Mouse (Mus musculus) hindbrain, embryonic 13.5 days (tissue): ENCODE measurements around the gene Krt78. TPM values are rescaled to one million over a fixed set of nuclear protein-coding genes. Genes with fewer than 3 reads are reported as not detected.
A peak's percentile ranks its signal among the peaks of the same experiment; 100 is the strongest.

Experiments
- ATAC-seq: fragments of 200-750 bp; cut with Nextera tagmentation; 2 replicates; pipeline ENCODE4 v1.8.0; 2017; ENCODE audit warnings: moderate TSS enrichment; ENCODE audit not compliant: low FRiP score
- H3K27ac ChIP-seq: fragments of 300-500 bp; sonication (generic); 2 replicates; pipeline ENCODE4 v1.5.1; 2015; ENCODE audit warnings: inconsistent platforms, mild to moderate bottlenecking, moderate library complexity
- H3K27me3 ChIP-seq: fragments of 300-500 bp; sonication (generic); 2 replicates; pipeline ENCODE4 v1.6.1; 2015; ENCODE audit warnings: mild to moderate bottlenecking, inconsistent platforms
- H3K36me3 ChIP-seq: fragments of 300-500 bp; sonication (generic); 2 replicates; pipeline ENCODE4 v1.6.1; 2015; ENCODE audit warnings: mild to moderate bottlenecking, inconsistent platforms
- H3K4me1 ChIP-seq: fragments of 300-500 bp; sonication (generic); replicated peaks from 2 replicates; pipeline ENCODE4 v1.6.1; 2015; ENCODE audit warnings: inconsistent platforms
- H3K4me2 ChIP-seq: fragments of 300-500 bp; sonication (generic); 2 replicates; pipeline ENCODE4 v1.6.1; 2015; ENCODE audit warnings: inconsistent platforms, mild to moderate bottlenecking, moderate library complexity
- H3K4me3 ChIP-seq: fragments of 300-500 bp; sonication (generic); 2 replicates; pipeline ENCODE4 v1.5.1; 2015; ENCODE audit warnings: mild to moderate bottlenecking, inconsistent platforms
- H3K9ac ChIP-seq: fragments of 300-500 bp; sonication (generic); 2 replicates; pipeline ENCODE4 v1.6.1; 2015; ENCODE audit warnings: mild to moderate bottlenecking, inconsistent platforms
- H3K9me3 ChIP-seq: fragments of 300-500 bp; sonication (generic); 2 replicates; pipeline ENCODE4 v1.6.1; 2016; ENCODE audit warnings: inconsistent platforms
- WGBS: fragments of 180-500 bp; shearing (Covaris S2); methylation state at CpG from one replicate; pipeline ENCODE4 v1.1.7; 2015; 5-methylcytosine and 5-hydroxymethylcytosine counted together
- polyA plus RNA-seq: library from polyadenylated mRNA; unstranded; fragments of >200 nt; fragmentation: Nextera tagmentation; extraction: Ambion mirVana; gene quantifications from 2 replicates; pipeline ENCODE4 v1.2.1, GENCODE M21; 2015

Krt78 gene
- polyA plus RNA-seq, 1 experiment from 2014 or later = not detected

- 86% methylated on average over 7 of the region's 7 CpGs for WGBS
- H3K36me3 ChIP-seq = no peaks in the 10 kb centered on the region
- no peak overlapping the region for H3K4me2 ChIP-seq
- H3K4me3 ChIP-seq = no peak overlapping the region
- H3K9me3 ChIP-seq = no peaks in the 10 kb centered on the region
- H3K27ac ChIP-seq = no peak overlapping the region
- ATAC-seq = no peak
- no peaks in the 10 kb centered on the region for H3K27me3 ChIP-seq
- H3K9ac ChIP-seq = no peak overlapping the region
- no peaks in the 10 kb centered on the region for H3K4me1 ChIP-seq
Measured at GRCm38 (mm10) chr15:101952733-101953474, 1.2 kb downstream of the Krt78 start.

GRCm38 (mm10) chr15:101945430-101945829, 8.7 kb downstream of the Krt78 start:
- no peak overlapping the region for H3K4me3 ChIP-seq
- no peaks in the 10 kb centered on the region for H3K36me3 ChIP-seq
- H3K9ac ChIP-seq = no peak overlapping the region
- H3K27me3 ChIP-seq = no peaks in the 10 kb centered on the region
- no peak overlapping the region for H3K4me2 ChIP-seq
- ATAC-seq = no peak
- WGBS = 83% methylated on average over 1 of the region's 1 CpGs
- no peaks in the 10 kb centered on the region for H3K9me3 ChIP-seq
- H3K27ac ChIP-seq = no peak overlapping the region
- H3K4me1 ChIP-seq = peaks cover 5% of the 10 kb centered on the region; the same call in 1 of the 2 replicates

GRCm38 (mm10) chr15:101941948-101942347, 12.1 kb downstream of the Krt78 start:
- Histone ChIP-seq H3K36me3 (no peaks in the 10 kb centered on the region), H3K27ac (no peak overlapping the region), H3K9me3 (no peaks in the 10 kb centered on the region), H3K4me3 (no peak overlapping the region), H3K9ac (no peak overlapping the region), H3K27me3 (no peaks in the 10 kb centered on the region), H3K4me2 (no peak overlapping the region), H3K4me1 (peaks cover 5% of the 10 kb centered on the region; the same call in 1 of the 2 replicates)
- WGBS = 73% methylated on average over 8 of the region's 8 CpGs
- ATAC-seq = no peak

- ATAC-seq = no peak
- H3K27me3 ChIP-seq = peaks cover 2% of the 10 kb centered on the region; the same call in 1 of the 2 replicates
- no peak within 1 kb of the TSS for H3K27ac ChIP-seq
- no peak within 1 kb of the TSS for H3K9ac ChIP-seq
- H3K4me1 ChIP-seq = peaks cover 5% of the 10 kb centered on the region; the same call in 1 of the 2 replicates
- no peaks in the 10 kb centered on the region for H3K36me3 ChIP-seq
- WGBS = 66% methylated on average over 4 of the region's 6 CpGs
- H3K4me2 ChIP-seq = no peak within 1 kb of the TSS
- no peaks in the 10 kb centered on the region for H3K9me3 ChIP-seq
- no peak within 1 kb of the TSS for H3K4me3 ChIP-seq
Measured at GRCm38 (mm10) chr15:101940274-101940829, 13.7 kb downstream of the Krt78 start, which contains the start of gene Krt79. Krt79 (minus strand) TSS chr15:101940324.

GRCm38 (mm10) chr15:101938600-101939308, 15.3 kb downstream of the Krt78 start:
- no peak overlapping the region for H3K9ac ChIP-seq
- H3K4me1 ChIP-seq = no peaks in the 10 kb centered on the region
- H3K4me3 ChIP-seq = no peak overlapping the region
- no peak for ATAC-seq
- H3K27me3 ChIP-seq = peaks cover 4% of the 10 kb centered on the region; the same call in 1 of the 2 replicates
- H3K36me3 ChIP-seq = no peaks in the 10 kb centered on the region
- H3K4me2 ChIP-seq = no peak overlapping the region
- H3K9me3 ChIP-seq = no peaks in the 10 kb centered on the region
- H3K27ac ChIP-seq = no peak overlapping the region
- WGBS = 89% methylated on average over 9 of the region's 9 CpGs

GRCm38 (mm10) chr15:101933024-101933423, 21.1 kb downstream of the Krt78 start:
- no peak overlapping the region for H3K4me2 ChIP-seq
- H3K9ac ChIP-seq = no peak overlapping the region
- no peak for ATAC-seq
- no peak overlapping the region for H3K4me3 ChIP-seq
- H3K27me3 ChIP-seq = peaks cover 39% of the 10 kb centered on the region
- no peak overlapping the region for H3K27ac ChIP-seq
- H3K4me1 ChIP-seq = peaks cover 17% of the 10 kb centered on the region
- H3K9me3 ChIP-seq = no peaks in the 10 kb centered on the region
- WGBS = 82% methylated on average over 6 of the region's 6 CpGs
- no peaks in the 10 kb centered on the region for H3K36me3 ChIP-seq

GRCm38 (mm10) chr15:101929666-101930065, 24.4 kb downstream of the Krt78 start:
- 7% methylated on average over 17 of the region's 17 CpGs for WGBS
- H3K27ac ChIP-seq = no peak overlapping the region
- no peaks in the 10 kb centered on the region for H3K9me3 ChIP-seq
- no peaks in the 10 kb centered on the region for H3K36me3 ChIP-seq
- H3K27me3 ChIP-seq = peaks cover 38% of the 10 kb centered on the region
- H3K4me3 ChIP-seq = no peak overlapping the region; the same call in 1 of the 2 replicates
- H3K9ac ChIP-seq = no peak overlapping the region
- peaks cover 17% of the 10 kb centered on the region for H3K4me1 ChIP-seq
- ATAC-seq = no peak
- H3K4me2 ChIP-seq = peak overlapping the region; percentile 50

GRCm38 (mm10) chr15:101929087-101929486, 25.0 kb downstream of the Krt78 start:
- no peak overlapping the region for H3K9ac ChIP-seq
- WGBS = 24% methylated on average over 9 of the region's 9 CpGs
- H3K27ac ChIP-seq = no peak overlapping the region
- H3K4me3 ChIP-seq = no peak overlapping the region
- no peaks in the 10 kb centered on the region for H3K36me3 ChIP-seq
- no peaks in the 10 kb centered on the region for H3K9me3 ChIP-seq
- H3K4me1 ChIP-seq = peaks cover 17% of the 10 kb centered on the region
- H3K4me2 ChIP-seq = peak overlapping the region; percentile 50
- no peak for ATAC-seq
- peaks cover 38% of the 10 kb centered on the region for H3K27me3 ChIP-seq

GRCm38 (mm10) chr15:101927340-101928080, 26.6 kb downstream of the Krt78 start:
- Histone ChIP-seq H3K36me3 (no peaks in the 10 kb centered on the region), H3K4me1 (peaks cover 17% of the 10 kb centered on the region), H3K27me3 (peaks cover 34% of the 10 kb centered on the region), H3K9me3 (no peaks in the 10 kb centered on the region), H3K4me3 (no peak overlapping the region), H3K9ac (no peak overlapping the region), H3K27ac (no peak overlapping the region), H3K4me2 (no peak overlapping the region)
- 71% methylated on average over 12 of the region's 12 CpGs for WGBS
- ATAC-seq = no peak

GRCm38 (mm10) chr15:101925041-101925440, 29.0 kb downstream of the Krt78 start:
- H3K9me3 ChIP-seq = no peaks in the 10 kb centered on the region
- peaks cover 11% of the 10 kb centered on the region for H3K4me1 ChIP-seq
- H3K9ac ChIP-seq = no peak overlapping the region
- peaks cover 14% of the 10 kb centered on the region for H3K27me3 ChIP-seq
- no peak overlapping the region for H3K4me2 ChIP-seq
- no peak overlapping the region for H3K27ac ChIP-seq
- no peaks in the 10 kb centered on the region for H3K36me3 ChIP-seq
- no peak for ATAC-seq
- H3K4me3 ChIP-seq = no peak overlapping the region
- WGBS = 93% methylated on average over 1 of the region's 1 CpGs

GRCm38 (mm10) chr15:101924635-101925034, 29.5 kb downstream of the Krt78 start, which contains the start of gene Krt4:
Krt4 (minus strand) TSS chr15:101924735.
- no peak for ATAC-seq
- no peak within 1 kb of the TSS for H3K9ac ChIP-seq
- peaks cover 7% of the 10 kb centered on the region for H3K4me1 ChIP-seq
- no peak within 1 kb of the TSS for H3K27ac ChIP-seq
- H3K27me3 ChIP-seq = peaks cover 10% of the 10 kb centered on the region
- no peak within 1 kb of the TSS for H3K4me3 ChIP-seq
- no peaks in the 10 kb centered on the region for H3K9me3 ChIP-seq
- H3K36me3 ChIP-seq = no peaks in the 10 kb centered on the region
- 77% methylated on average over 11 of the region's 11 CpGs for WGBS
- H3K4me2 ChIP-seq = no peak within 1 kb of the TSS

- WGBS = 95% methylated on average over 2 of the region's 2 CpGs
- H3K9me3 ChIP-seq = no peaks in the 10 kb centered on the region
- no peak overlapping the region for H3K4me2 ChIP-seq
- ATAC-seq = no peak
- no peaks in the 10 kb centered on the region for H3K36me3 ChIP-seq
- 0 out of 2 replicates have a peak, but pooled peaks cover under 1% of the 10 kb centered on the region for H3K27me3 ChIP-seq
- H3K27ac ChIP-seq = no peak overlapping the region
- no peak overlapping the region for H3K4me3 ChIP-seq
- H3K4me1 ChIP-seq = no peaks in the 10 kb centered on the region
- no peak overlapping the region for H3K9ac ChIP-seq
Measured at GRCm38 (mm10) chr15:101922296-101922695, 31.8 kb downstream of the Krt78 start.
